Mouse (Mus musculus) left cerebral cortex, adult 9 months (tissue): ENCODE data around the gene Susd6.

ENCODE experiments used
- DNase-seq, 2 experiments: peaks; one replicate each; pipeline ENCODE4 v3.0.0; 2022; ENCODE audit warnings: low spot score in 2 of 2

Gene Susd6

DNA sequence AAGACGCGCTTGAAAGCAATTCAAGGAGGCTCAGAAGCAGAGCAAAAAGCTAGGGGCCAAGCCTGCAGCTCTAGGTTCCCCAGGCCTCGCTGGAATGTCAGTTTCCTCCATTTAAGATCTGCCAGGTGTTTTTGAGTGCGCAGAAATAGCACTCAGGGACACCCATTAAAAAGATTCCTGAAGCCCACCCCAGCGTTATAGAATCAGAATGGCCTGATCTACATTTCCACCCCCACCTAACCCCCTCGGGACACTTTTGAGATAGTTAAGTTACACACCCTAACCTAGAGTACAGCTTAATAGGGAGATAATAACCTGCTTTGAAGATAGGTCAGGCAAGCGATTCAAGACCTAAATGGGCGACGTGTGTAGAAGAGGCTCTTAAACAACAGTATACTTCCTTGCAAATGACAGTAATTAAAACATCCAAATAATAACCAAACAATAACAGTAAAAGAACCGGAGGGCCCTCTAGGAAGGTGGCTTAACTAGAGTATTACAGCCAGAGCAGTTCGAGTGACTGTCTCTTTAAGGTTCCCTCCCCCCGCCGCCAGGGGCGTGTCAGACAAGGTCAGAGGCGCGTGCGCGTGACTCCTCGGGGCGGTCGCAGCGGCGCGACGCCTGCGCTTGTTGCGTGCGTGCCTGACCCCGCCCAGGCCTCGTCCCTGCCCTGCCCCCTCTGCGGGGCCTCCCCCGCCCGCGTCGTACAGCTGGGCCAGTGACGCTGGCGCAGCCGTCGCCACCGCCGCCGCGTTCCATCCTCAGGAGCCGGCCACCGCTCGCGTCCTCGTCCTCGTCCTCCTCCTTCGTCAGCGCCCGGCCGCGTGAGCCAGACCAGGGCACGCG lies at the start of gene Susd6:
TSS of gene Susd6 (plus strand) at position 662 of the 846 bp plus-strand sequence.
- peak; percentile 95 to 99 for DNase-seq

DNA sequence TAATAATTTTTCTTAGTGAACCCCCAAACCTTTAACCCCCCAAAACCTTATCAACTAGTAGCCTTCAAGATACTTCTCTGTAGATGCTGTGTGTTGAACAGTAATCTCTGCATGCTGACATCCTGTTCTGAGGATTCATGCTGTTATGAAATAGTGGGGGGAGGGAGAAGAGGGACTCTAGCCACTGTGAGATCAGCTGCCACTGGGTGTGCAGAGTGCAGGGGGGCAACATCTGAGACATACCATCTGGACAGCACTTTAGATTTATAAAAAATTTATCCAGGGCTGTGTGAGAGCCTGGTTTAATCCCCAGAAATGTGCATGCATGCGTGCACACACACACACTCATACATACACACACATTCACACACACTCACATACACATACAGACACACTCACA lies 45.7 kb upstream of the Susd6 start:
- DNase-seq: no peak

DNA sequence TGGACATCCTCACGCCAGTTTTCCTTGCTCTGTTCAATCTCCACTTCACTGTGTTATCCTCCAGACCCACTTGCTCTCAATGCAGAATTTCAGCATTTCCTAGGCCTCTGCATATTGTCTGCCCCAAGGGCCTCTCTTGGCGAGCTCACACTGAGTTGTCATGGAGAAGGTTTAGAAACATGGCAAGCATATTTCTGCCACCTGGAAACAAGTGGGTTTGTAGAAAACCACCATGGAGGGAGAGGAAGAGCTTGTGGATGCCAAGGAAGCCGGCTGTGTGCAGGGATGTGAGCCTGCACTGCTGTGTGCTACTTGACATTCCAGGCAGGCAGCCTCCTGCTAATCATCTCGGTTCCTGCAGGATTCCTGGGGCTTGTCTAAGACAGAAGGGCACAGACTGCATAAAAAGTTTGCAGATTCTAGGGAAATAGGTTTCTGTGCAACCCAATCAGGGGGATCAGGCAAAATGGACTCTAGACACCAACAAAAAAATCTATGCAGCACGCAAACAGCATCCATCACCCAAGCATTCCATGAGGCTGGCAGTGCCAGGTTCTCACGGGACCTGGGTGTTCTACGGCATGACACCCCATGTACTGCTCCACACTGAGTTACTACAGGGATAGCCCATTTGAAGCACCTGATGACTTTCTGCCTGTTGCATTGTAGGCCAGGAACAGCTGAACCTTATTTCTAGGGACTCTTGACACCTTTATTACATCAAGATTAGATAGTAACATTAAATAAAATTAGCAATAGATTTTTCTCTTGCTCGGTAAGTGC lies 44.1 kb upstream of the Susd6 start:
- peak in 1 of 2 experiments; percentile 20 for DNase-seq

DNA sequence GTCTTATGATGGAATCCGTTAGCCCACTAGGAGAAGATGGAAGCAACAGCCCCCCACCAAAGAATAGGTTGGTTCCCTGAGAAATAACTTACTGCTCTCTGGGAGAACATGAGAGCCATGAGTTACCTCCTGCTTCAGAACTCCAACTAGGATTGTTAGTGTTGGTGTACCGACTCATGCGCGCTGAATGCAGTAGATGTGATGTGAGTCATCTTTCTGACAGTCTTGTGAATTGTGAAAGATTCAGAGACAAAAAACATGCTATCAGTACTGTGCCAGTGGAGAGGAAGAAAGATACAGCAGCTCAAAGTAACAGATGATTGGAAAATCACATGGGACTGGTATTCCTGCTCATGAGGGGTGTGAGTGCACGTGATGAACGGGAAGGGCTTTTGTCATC lies 38.8 kb upstream of the Susd6 start:
- DNase-seq: no peak

DNA sequence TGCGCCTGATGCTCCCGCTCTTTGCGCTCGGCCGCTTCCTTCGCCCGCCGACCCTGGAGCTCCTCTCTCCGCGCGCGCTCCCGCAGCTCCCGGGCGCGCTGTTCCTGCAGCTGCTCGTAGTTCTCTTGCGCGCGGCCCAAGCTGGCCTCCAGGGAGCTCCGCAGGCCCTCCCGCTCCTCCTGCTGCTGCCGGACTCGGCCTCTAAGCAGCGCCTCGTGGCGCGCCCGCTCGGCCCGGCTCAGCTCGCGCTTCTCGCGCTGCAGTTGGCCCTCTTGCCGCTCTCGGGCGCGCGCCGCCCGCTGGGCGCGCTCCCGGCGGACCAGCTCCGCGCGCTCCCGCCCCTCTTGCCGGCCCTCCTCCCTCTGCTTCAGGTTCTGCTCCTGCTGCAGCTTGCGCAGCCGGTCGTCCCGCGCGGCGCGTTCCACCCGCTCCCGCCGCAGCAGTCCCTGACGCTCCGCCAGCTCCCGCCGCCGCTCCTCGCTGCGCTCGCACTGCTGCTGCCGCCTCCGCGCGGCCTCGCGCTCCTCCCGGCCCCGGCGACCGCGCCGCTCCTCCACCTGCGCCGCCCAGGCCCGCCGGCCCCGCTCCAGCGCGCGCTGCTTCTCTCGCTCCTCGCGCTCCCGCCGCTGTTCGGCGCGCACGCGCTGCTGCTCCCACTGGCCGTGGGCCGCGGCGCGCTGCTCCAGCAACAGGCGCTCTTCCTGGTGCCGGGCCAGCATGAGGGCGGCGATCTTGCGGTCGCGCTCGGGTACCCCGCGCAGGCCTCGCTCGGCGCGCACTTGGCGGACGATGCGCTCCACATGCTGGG lies 32.4 kb upstream of the Susd6 start:
- DNase-seq: no peak

DNA sequence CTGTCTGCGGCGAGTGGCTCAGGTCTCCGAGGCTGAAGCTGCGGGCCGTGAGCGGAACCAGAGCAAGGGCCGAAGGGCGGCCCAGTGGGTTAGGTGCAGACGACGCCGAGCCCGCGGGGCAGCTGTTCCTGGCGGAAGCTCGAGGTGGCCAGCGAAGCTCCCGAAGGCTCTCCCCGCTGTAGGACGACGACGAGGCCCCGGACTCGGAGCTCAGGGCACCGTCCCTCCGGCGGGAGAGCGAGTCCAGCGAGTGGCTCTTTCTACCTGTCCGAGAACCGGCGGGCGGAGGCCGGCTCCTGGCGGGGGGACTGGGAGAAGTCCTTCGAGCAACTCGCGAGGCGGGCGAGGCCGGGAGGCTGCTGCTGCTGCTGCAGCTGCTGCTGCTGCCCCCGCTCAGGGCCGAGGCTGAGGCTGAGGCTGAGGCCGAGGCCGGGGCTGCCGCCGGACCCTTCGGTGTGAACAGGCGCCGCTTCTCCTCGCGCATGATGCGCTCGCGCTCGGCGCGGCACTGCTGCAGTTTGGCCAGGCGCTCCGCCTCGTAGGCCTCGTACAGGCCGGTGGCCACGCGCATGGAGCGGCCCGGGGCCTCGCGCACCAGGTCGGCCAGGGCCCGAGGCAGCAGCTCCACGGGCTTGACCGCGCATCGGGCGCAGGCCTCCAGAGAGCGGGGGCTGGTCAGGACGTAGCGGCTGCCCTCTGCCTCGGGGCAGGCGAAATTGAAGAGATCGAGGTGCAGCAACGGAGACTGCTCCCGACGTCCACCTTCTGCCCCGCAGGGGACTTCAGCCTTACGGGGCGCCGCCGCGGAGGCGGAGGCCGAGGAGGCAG lies 31.5 kb upstream of the Susd6 start:
- DNase-seq: no peak

DNA sequence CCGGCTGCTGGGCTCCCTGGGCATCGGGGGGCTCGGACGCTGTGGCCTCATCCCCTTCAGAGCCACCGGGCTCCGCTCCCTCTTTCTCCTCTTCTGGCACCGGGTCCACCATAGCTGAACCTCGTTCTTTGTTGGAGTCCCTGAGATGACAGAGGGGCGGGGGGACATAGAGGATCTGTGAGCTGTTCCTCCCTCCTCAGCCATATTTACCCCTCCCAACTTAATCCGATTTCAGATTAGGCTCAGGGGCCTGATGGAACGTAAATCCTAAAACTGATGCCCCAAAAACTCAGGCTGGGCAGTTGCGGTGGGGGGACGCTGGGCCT lies 31.0 kb upstream of the Susd6 start:
- DNase-seq: no peak

DNA sequence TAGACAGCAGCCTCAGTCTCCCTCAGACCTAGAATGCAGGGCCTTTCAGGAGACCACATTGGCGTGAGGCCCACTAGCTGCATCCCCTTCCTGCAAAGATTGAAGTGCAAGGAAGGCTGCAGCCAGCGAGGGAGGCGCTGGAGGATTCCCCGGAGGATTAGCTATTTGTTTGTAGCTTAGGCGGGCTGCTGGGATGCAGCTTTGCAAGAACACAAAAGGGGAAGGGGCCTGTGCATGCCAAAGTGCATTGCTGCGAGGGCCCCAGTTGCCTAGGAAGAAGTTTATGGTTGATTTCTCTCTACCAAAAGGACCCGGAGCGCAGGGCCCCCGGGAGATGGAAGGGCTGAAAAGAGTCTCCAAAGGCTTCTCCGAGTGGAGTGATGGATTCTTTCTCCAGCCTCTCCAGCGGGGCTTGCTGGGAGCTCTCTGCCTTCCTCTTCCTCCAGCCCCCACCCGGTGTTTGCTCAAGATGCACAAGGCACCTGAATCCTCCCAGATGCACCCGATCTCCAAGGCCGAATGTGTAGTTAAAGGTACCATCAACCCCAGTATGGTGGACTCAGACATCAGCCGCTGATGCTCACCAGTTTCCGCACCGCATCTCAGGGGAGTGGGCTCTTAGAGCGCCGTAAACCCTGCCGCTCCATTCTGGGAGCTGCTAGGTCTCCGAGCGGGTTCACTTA lies 30.5 kb upstream of the Susd6 start:
- DNase-seq: peak in 1 of 2 experiments; percentile 50

DNA sequence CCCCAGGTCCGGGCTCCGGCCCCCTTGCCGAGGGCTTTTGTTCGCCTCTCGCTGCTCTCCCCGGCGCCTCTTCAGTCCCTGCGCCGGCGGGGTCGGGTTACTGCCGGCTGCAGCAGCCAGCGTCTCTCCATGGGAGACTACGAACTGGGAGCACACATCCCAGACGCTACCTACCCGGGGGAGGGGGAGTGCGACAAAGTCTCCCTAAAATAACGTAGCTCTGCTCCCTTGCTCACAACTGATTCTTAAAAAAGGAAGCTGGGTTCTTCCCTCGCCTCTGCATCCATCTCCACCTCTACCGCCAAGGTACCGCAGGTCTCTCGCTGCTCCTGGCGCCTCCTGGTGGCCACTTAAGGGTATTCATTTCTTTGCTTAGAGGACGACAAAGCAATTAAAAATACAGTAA lies 29.9 kb upstream of the Susd6 start, which contains the start of gene Ccdc177:
TSS of gene Ccdc177 (minus strand) at position 292 of the 406 bp plus-strand sequence.
- DNase-seq: peak; percentile 76 to 91

DNA sequence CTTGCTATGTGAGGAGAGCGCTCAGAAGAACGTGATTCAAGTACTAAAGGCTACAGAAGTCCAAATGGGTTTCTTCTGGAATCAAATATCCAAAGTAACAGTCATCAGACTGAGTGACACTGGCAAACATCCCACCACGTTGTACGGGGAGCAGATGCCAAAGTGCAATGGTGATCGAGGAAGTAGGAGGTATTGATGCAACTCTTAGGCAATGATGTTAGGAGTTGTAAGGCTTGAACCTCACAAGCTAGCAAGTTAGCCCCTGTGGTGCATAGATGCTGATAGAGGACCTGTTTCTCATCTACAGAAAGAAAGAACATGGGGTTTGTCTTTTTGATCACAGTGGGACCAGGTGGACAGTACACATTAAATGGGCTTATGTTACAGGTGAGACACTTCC lies 27.3 kb upstream of the Susd6 start:
- DNase-seq: no peak

DNA sequence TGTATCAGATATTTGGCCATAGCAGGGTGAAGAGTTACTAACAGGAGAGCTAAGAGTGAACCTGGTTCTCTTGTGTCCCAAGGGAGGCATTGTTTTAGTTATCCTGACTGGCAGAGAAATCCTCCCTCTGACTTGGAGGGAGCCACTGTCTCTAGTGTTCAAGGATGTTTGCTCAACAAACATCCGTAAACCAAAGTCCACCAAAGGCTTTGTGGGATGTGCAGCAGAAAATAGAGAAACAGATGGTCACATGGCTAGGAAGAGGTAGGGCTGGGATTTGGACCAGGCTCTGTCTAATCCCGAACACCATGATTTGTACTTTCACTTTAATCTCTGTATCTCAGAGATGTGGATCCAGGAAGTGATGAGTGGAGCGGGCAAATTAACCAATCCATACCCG lies 26.2 kb upstream of the Susd6 start:
- DNase-seq: no peak

DNA sequence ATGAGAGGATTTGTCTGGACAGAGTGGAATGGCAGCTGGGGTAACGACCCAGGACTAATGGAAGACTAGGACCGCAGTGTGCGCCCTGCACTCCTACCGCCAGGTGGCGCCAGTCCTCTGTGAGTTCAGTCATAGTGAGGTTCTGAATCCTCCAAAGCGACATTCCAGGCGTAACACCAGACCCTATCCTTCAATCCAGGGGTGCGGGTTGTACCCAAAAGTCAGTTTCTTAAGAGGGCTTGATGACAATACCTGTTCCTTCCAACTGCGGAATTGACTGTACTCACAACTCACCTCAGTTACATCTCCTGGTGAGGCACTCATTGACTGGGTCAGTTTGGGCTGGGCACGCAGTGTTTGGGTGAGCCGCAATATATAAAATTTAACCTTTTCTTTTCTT lies 20.6 kb upstream of the Susd6 start:
- peak in 1 of 2 experiments; percentile 72 for DNase-seq

DNA sequence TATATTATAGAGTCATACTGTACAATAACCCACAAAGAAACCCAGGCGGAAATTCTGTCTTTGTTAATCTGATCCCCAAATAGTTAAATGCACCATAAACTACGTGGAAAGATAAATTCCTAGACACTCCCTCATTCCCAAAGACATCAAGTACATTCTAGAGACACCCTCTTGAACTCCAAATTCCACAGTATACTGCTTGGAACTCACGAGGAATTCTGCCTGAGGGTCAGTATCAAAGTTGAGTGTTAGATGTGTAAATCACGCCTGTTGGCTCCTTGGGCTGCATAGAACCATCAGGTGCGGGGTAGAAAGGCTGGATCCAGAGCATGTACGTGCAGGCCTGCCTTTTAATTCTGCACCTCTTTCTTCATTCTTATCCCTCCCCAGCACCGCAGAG lies 15.5 kb upstream of the Susd6 start:
- no peak for DNase-seq

DNA sequence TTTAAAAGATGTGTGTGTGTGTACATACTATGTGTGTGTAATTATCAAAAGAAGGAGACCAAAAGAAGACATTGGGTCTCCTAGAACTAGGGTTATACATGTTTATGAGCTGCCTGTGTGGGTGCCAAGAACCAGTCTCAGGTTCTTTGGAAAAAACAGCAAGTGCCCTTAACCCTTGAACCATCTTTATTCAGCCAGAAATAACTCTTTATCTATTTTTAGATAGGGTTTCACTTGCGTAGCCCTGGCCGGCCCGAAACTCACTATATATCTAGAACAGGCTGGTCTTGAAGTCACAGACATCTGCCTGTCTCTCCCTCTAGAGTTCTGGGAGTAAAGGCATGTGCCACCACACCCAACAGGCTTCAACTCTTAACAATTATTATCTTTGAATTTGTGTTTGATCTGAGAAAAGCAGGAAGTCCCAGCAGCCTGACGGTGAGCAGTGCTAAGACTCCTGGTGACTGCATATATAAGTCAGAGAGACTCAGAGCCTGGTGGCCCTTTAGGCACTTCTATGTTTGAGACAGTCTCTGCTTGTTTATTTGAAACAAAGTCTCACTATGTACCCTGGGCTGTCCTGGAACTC lies 14.2 kb upstream of the Susd6 start:
- no peak for DNase-seq

DNA sequence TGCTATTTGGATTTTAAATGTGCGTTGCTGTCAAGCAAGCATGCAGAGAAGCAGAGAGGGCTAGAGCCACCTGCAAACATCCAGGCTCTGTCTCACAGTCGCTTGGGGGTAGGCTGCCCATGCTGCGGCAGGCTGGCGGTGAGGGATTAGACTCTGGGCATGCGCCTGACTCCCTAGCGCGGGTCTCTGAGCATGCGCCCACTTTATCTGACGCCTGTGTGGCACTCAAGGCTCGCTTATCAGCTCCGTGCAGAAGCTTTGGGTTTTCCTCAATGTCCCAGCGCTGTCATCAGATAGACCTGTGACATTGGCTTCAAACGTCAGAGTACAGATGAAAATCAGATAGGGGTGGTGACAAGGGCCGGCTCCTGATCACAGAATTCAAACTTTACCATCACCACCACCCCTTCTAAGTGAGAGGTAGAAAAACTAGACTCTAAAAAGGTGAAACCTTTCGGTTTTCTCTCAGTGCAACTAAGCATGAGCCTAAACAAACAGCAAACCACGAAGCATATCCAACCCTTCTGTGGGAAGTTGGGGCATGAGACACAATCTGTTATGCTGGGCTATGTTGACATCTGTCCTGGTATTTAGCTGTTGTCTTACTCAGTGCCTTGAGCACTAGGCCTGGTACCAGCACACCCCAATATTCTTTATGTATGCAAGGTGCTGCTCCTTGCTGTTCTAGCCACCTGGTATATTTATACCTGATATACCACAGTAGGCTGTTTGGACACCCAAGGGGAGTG lies 11.9 kb upstream of the Susd6 start:
- no peak for DNase-seq

DNA sequence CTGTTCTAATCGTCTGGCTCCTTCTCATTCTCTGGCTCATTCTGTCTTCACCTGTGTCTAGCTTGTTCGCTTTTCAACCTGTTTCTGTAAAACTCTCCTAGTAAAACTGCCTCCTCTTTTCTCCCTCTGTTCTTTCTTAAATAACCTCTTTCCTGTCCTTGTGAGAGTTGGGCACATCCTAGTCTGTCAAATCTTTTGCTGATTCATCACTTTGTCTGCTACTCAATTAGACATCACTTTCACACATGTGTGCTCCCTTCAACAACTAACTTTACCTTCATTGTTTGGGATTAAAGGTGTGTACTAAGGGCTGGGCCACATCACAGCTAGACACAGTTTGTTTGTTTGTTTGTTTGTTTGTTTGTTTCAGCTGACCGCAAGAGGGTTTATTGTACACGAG lies 10.6 kb upstream of the Susd6 start:
- no peak for DNase-seq

DNA sequence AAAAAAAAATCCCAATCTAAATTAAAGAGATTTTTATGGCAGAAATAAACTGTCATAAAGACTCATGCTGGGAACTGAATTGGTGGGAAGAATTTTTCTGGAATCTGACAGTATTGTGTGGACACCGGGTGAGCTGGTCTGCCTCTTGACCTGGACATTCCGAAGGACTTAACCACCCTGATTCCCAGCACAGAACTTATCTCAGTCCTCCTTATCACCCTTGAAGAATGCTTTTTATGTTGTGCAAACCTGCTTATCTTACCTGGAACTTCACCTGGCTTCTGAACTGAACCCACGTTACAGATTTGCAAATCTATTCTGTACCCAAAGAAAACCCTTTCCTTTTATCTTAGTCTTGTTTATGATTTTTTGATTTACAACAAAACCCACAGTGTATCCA lies 8.1 kb upstream of the Susd6 start:
- DNase-seq: no peak

DNA sequence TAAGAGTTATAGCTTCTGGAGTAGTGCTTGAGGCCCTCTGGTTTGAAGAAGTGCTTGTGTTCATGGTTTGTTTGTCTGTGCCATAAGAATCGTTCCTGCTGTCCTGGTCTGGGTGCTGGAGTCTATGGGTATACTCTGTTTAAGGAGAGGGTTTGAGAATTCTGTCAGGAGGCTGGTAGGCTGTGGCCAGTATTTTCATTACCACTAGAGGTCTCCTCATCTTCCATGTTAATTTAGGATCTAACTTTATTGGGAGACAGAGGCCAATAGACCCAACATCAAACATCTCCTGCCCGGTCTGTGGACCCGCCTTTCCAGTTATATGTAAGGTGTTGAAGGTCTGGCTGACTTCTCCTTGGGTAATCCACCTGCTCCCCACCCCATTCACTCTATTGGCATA lies 7.4 kb upstream of the Susd6 start:
- no peak for DNase-seq

DNA sequence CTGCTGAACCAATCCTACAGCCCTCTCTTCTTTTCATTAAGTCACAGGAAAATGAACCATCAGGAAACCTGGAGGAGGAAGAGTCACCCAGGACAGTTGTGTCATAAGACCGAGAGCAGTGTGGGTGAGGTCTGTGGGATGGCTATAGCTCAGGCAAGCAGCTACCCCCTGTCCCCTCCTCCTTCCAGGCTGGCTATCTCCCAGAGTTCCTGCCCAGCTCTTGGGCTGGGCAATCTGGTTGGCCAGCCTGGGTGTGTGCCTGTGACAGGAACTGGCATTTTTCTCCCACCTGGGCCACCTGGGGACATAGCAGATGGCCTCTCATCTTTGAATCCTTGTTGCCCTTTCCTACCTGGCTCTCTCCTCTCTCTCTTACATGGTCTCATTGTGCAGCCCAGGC lies 6.4 kb upstream of the Susd6 start:
- no peak for DNase-seq

DNA sequence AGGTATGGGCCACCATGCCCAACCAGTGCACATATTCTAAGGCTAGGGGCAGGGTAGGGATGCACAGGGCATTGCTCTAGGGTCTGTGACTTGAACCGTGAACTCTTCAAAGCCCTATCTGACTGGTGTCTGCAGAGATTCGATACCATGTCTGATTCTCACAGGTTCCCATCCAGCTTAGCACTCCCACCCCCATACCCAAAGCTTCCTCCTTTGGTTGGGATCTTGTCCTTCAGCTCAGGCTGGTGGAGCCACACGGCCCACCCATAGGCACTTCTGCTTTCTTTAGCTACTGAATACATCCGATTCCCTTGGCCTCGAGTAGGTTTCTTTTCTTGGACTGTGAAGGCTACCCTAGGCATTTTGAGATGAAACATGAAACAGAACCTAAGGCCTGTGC lies 5.3 kb upstream of the Susd6 start:
- DNase-seq: no peak
